Mouse (Mus musculus): ENCODE data around the gene Sp2. TPM values are rescaled to one million over a fixed set of nuclear protein-coding genes. Genes with fewer than 3 reads are reported as not detected.

Sp2 gene
- polyA plus RNA-seq, 1 experiment from 2014 or later = 18.3 TPM

DNA sequence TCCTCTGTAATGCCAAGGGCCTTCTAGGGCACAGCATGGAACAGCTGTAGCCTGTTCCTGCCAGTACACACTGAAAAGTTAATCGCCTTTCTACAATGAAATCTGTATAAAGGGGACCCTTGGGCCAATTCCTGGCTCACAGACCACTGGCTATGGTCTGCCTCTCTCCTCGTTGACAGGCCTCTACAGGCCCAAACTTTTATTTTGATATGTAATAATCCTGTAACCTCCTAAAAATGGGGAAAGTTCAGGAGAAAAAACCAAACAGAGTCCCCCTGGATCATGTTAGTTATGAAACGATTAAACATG is 6.4 kb downstream of the Sp2 start:
- Histone ChIP-seq H3K4me3 (peak overlapping the region; percentile 94), H3K36me3 (ENCODE audit: poor library complexity, severe bottlenecking) (no peaks in the 10 kb centered on the region), H3K9me3 (replicated peaks) (no peaks in the 10 kb centered on the region), H3K9ac (peak overlapping the region; percentile 96), H3K4me1 (peaks cover 38% of the 10 kb centered on the region), H3K27me3 (no peaks in the 10 kb centered on the region), H3K27ac (0 out of 2 replicates have a peak overlapping the region, but pooled peaks have one; percentile 88), H3K4me2 (peak overlapping the region; percentile 83)
- ATAC-seq = no peak
- WGBS = 52% methylated on average over 3 of the region's 3 CpGs

GRCm38 (mm10) chr11:96975511-96976378 is 7.0 kb downstream of the Sp2 start:
- H3K27me3 ChIP-seq = no peaks in the 10 kb centered on the region
- H3K4me1 ChIP-seq = peaks cover 38% of the 10 kb centered on the region
- 0 out of 2 replicates have a peak overlapping the region, but pooled peaks have one; percentile 40 for H3K27ac ChIP-seq
- no peaks in the 10 kb centered on the region for H3K36me3 ChIP-seq (ENCODE audit: poor library complexity, severe bottlenecking)
- no peaks in the 10 kb centered on the region for H3K9me3 ChIP-seq (replicated peaks)
- peak overlapping the region; percentile 83 for H3K4me2 ChIP-seq
- peak overlapping the region; percentile 96 for H3K9ac ChIP-seq
- no peak for ATAC-seq
- H3K4me3 ChIP-seq = peak overlapping the region; percentile 94
- 86% methylated on average over 10 of the region's 10 CpGs for WGBS

DNA sequence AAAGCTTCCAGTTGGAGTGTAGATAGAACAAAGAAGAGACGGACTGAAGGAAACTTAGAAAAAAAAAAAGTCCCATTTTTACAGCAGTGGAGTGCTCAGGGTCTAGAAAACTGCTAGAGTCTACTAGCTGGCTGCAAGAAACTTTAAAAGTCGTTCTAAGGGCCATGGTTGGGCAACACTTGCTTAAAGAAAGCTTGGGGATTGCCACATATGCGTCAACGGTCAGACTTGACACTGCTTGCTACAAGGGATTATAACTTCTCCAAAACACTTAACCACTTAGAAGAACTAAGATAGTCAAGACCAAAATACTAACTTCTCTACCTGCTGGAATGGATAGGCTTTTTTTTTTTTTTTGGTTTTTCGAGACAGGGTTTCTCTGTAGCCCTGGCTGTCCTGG is 7.9 kb downstream of the Sp2 start:
- no peak overlapping the region for H3K4me3 ChIP-seq
- no peak overlapping the region for H3K9ac ChIP-seq
- H3K27me3 ChIP-seq = no peaks in the 10 kb centered on the region
- WGBS = 90% methylated on average over 5 of the region's 5 CpGs
- no peak overlapping the region for H3K4me2 ChIP-seq
- ATAC-seq = no peak
- H3K9me3 ChIP-seq (replicated peaks) = no peaks in the 10 kb centered on the region
- H3K4me1 ChIP-seq = peaks cover 41% of the 10 kb centered on the region
- H3K27ac ChIP-seq = no peak overlapping the region
- no peaks in the 10 kb centered on the region for H3K36me3 ChIP-seq (ENCODE audit: poor library complexity, severe bottlenecking)

GRCm38 (mm10) chr11:96973426-96973964 is 9.3 kb downstream of the Sp2 start:
- no peak overlapping the region for H3K9ac ChIP-seq

DNA sequence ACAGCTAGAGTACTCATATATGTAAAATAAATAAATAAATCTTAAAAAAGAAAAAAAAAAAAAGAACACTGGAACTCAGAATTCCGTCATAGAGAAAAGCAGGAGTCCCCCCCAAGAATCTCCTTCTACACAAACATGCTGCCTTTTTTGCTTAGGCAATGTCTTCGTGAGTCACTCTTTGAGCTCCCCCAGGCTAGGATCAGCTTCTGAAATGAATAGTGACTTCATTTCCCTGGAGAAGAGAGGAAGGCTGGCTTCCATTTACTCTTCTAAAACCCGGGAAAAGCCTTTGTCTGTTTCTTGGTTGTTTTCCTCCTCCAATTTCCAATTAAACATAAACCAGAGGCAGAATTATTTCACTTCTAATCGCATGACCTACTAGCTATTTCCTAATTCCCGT is 9.9 kb downstream of the Sp2 start:
- WGBS = 83% methylated on average over 5 of the region's 5 CpGs
- H3K9ac ChIP-seq = no peak overlapping the region
- no peak overlapping the region for H3K27ac ChIP-seq
- H3K4me2 ChIP-seq = no peak overlapping the region
- no peaks in the 10 kb centered on the region for H3K9me3 ChIP-seq (replicated peaks)
- peaks cover 36% of the 10 kb centered on the region for H3K4me1 ChIP-seq
- H3K36me3 ChIP-seq (ENCODE audit: poor library complexity, severe bottlenecking) = no peaks in the 10 kb centered on the region
- H3K27me3 ChIP-seq = no peaks in the 10 kb centered on the region
- no peak for ATAC-seq
- H3K4me3 ChIP-seq = no peak overlapping the region

More at GRCm38 (mm10) chr11:96973426-96973964, 9.3 kb downstream of the Sp2 start:
- H3K4me3 ChIP-seq = no peak overlapping the region
- WGBS = 80% methylated on average over 5 of the region's 5 CpGs
- no peak for ATAC-seq
- H3K4me2 ChIP-seq = no peak overlapping the region
- no peak overlapping the region for H3K27ac ChIP-seq
- no peaks in the 10 kb centered on the region for H3K9me3 ChIP-seq (replicated peaks)
- H3K36me3 ChIP-seq (ENCODE audit: poor library complexity, severe bottlenecking) = no peaks in the 10 kb centered on the region
- peaks cover 39% of the 10 kb centered on the region for H3K4me1 ChIP-seq
- no peaks in the 10 kb centered on the region for H3K27me3 ChIP-seq

DNA sequence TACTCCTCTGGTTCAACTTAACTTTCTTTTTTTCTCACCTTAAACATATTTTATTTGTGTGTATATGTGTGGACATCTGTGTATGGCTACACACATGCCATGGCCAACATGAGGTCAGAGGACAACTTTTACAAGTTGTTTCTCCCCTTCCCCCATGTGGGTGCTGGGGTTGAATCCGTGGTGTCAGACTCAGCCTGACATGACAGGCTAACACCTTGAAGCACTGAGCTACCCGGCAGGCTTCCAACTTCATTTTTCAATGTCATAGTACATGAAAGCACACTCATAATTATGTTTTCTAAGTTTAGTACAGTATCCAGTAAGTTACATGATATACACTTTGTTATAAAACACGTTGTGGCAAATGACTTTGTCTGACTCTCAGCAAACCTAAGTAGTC is 12.4 kb downstream of the Sp2 start:
- no peak for ATAC-seq
- Histone ChIP-seq H3K4me1 (peaks cover 21% of the 10 kb centered on the region), H3K4me2 (no peak overlapping the region), H3K27me3 (no peaks in the 10 kb centered on the region), H3K36me3 (ENCODE audit: poor library complexity, severe bottlenecking) (no peaks in the 10 kb centered on the region), H3K27ac (no peak overlapping the region), H3K9ac (no peak overlapping the region), H3K9me3 (replicated peaks) (no peaks in the 10 kb centered on the region), H3K4me3 (no peak overlapping the region)
- WGBS = 90% methylated on average over 3 of the region's 3 CpGs

DNA sequence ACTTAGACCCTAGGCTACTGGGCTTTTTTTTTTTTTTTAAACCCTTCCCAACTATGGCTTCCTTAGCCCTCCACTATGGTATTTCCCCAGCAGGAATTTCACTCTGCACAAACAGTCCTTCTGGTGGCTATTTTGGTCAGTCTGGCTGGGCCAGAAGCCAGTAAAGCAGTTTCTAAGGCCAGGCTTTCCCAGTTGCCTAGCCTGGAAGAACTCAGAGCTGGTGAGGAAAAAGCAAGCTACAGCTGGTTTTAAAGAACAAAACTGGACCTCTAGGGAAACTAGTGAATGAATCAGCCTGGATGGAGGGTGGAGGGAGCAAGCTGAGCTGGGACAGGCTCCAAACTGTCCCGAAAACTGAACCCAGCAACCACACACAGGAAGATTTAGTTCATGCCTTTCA is 13.0 kb downstream of the Sp2 start:
- H3K27ac ChIP-seq = no peak overlapping the region
- no peak overlapping the region for H3K4me2 ChIP-seq
- 79% methylated on average over 1 of the region's 1 CpGs for WGBS

DNA sequence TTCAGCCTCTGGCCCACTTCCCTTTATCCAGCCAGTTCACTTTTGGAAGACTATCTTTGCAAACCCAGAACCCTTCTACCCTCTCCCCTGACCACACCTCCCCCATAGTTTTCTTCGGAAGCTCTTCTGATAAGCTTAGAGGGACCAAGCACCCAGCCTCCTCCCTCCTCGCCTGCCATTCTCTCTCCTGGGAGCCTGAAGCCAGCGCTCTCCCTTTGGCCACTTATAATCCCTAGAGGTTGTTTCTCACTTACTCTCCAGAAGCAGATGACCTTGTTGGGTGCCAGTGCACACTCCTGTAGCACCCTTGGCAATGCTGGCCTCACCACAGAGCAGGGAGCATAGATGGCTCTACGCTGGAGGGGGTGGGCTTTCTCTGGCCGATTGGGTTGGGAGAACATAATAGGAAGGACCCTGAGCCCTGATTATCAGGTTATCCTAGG is 13.5 kb downstream of the Sp2 start:
- peaks cover 21% of the 10 kb centered on the region for H3K4me1 ChIP-seq
- WGBS = 71% methylated on average over 5 of the region's 5 CpGs
- H3K27ac ChIP-seq = no peak overlapping the region
- H3K36me3 ChIP-seq (ENCODE audit: poor library complexity, severe bottlenecking) = no peaks in the 10 kb centered on the region
- no peak overlapping the region for H3K9ac ChIP-seq
- H3K9me3 ChIP-seq (replicated peaks) = no peaks in the 10 kb centered on the region
- ATAC-seq = no peak
- H3K27me3 ChIP-seq = no peaks in the 10 kb centered on the region
- H3K4me3 ChIP-seq = no peak overlapping the region
- no peak overlapping the region for H3K4me2 ChIP-seq

More for the DNA sequence above, 13.0 kb downstream of the Sp2 start:
- Histone ChIP-seq H3K27me3 (no peaks in the 10 kb centered on the region), H3K4me1 (peaks cover 21% of the 10 kb centered on the region), H3K36me3 (ENCODE audit: poor library complexity, severe bottlenecking) (no peaks in the 10 kb centered on the region), H3K9me3 (replicated peaks) (no peaks in the 10 kb centered on the region), H3K9ac (no peak overlapping the region), H3K4me3 (no peak overlapping the region)
- ATAC-seq = no peak

- no peaks in the 10 kb centered on the region for H3K9me3 ChIP-seq (replicated peaks)
- no peak overlapping the region for H3K27ac ChIP-seq
- ATAC-seq = no peak
- peaks cover 19% of the 10 kb centered on the region for H3K4me1 ChIP-seq
- H3K4me2 ChIP-seq = no peak overlapping the region
- H3K9ac ChIP-seq = no peak overlapping the region
- H3K36me3 ChIP-seq (ENCODE audit: poor library complexity, severe bottlenecking) = no peaks in the 10 kb centered on the region
- H3K4me3 ChIP-seq = no peak overlapping the region
- 72% methylated on average over 6 of the region's 6 CpGs for WGBS
- no peaks in the 10 kb centered on the region for H3K27me3 ChIP-seq
These were observed 14.3 kb downstream of the Sp2 start for GRCm38 (mm10) chr11:96968476-96968875.

GRCm38 (mm10) chr11:96967544-96968269 is 15.1 kb downstream of the Sp2 start:
- WGBS = 93% methylated on average over 11 of the region's 11 CpGs
- Histone ChIP-seq H3K27ac (no peak overlapping the region; the same call in 1 of the 2 replicates), H3K9ac (no peak overlapping the region)

DNA sequence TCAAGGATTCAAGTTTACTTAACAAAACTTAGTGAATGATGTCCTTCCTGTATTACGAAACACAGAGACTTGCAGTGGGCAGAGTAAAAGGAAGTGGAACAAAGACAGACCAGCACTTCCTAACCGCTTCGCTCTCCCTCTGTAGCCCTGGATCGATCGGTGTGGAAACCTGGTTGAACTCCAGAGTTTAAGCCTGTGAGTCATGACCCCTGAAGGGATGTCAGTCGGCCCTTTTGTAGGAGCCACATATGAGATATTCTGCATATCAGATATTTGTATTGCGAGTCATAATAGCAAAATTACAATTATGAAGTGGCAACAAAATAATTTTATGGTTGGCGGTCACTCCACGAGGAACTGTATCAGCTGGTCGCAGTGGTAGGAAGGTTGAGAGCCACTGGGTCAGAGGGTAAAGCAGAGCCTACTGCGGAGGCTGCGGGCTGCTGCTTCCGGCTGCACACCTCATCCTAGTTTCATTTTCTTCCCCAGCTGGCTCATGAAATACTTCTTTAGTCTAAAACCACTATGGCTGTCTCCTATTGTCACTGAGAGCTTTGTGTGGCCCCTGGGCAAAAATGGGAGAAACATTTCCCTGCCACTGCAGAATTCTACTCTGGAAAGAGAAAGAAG is 15.7 kb downstream of the Sp2 start:
- Histone ChIP-seq H3K4me3 (no peak overlapping the region), H3K27me3 (no peaks in the 10 kb centered on the region), H3K9ac (no peak overlapping the region), H3K27ac (no peak overlapping the region; the same call in 1 of the 2 replicates), H3K9me3 (replicated peaks) (no peaks in the 10 kb centered on the region), H3K36me3 (ENCODE audit: poor library complexity, severe bottlenecking) (peaks cover 11% of the 10 kb centered on the region), H3K4me2 (no peak overlapping the region), H3K4me1 (peaks cover 7% of the 10 kb centered on the region; the same call in 1 of the 2 replicates)
- no peak for ATAC-seq
- WGBS = 93% methylated on average over 13 of the region's 13 CpGs

More at GRCm38 (mm10) chr11:96967544-96968269, 15.1 kb downstream of the Sp2 start:
- Histone ChIP-seq H3K27me3 (no peaks in the 10 kb centered on the region), H3K4me1 (peaks cover 14% of the 10 kb centered on the region), H3K4me2 (no peak overlapping the region), H3K4me3 (no peak overlapping the region), H3K36me3 (ENCODE audit: poor library complexity, severe bottlenecking) (peaks cover 4% of the 10 kb centered on the region), H3K9me3 (replicated peaks) (no peaks in the 10 kb centered on the region)
- no peak for ATAC-seq

- H3K4me2 ChIP-seq = no peak overlapping the region
- H3K27me3 ChIP-seq = no peaks in the 10 kb centered on the region
- H3K27ac ChIP-seq = no peak overlapping the region
- WGBS = 92% methylated on average over 3 of the region's 3 CpGs
- no peak overlapping the region for H3K9ac ChIP-seq
- H3K36me3 ChIP-seq (ENCODE audit: poor library complexity, severe bottlenecking) = peaks cover 19% of the 10 kb centered on the region
- no peak for ATAC-seq
- no peaks in the 10 kb centered on the region for H3K9me3 ChIP-seq (replicated peaks)
- 0 out of 2 replicates have a peak, but pooled peaks cover 3% of the 10 kb centered on the region for H3K4me1 ChIP-seq
- H3K4me3 ChIP-seq = no peak overlapping the region
These were observed 16.6 kb downstream of the Sp2 start for GRCm38 (mm10) chr11:96966172-96966571.

All from forebrain, embryonic 13.5 days (tissue).